Mouse (Mus musculus): ENCODE measurements around the gene Camk2g. TPM values are rescaled to one million over a fixed set of nuclear protein-coding genes. Genes with fewer than 3 reads are reported as not detected.

Gene Camk2g
- polyA plus RNA-seq (2015; fragmentation: Nextera tagmentation; extraction: Ambion mirVana): 161 and 183 TPM in 2 replicates

GRCm38 (mm10) chr14:20793758-20794531 lies at the start of gene Camk2g:
Camk2g (minus strand) TSS chr14:20794088.
- peak within 1 kb of the TSS; percentile 69 for H3K4me2 ChIP-seq
- ATAC-seq (ENCODE audit: low FRiP score, low read depth): peak; percentile 92
- no peaks in the 10 kb centered on the region for H3K27me3 ChIP-seq
- H3K36me3 ChIP-seq: peaks cover 17% of the 10 kb centered on the region
- H3K9me3 ChIP-seq: no peaks in the 10 kb centered on the region
- H3K9ac ChIP-seq: peak within 1 kb of the TSS; percentile 81
- WGBS: 0% methylated on average over 58 of the region's 76 CpGs
- peak within 1 kb of the TSS; percentile 83 for H3K4me3 ChIP-seq
- H3K27ac ChIP-seq (replicated peaks): peak within 1 kb of the TSS; percentile 84
- peaks cover 54% of the 10 kb centered on the region for H3K4me1 ChIP-seq (replicated peaks)

GRCm38 (mm10) chr14:20842629-20843028 lies 48.7 kb upstream of the Camk2g start:
- Histone ChIP-seq H3K36me3 (no peaks in the 10 kb centered on the region), H3K27ac (replicated peaks) (no peak overlapping the region), H3K9ac (no peak overlapping the region), H3K4me1 (replicated peaks) (no peaks in the 10 kb centered on the region), H3K27me3 (peaks cover 3% of the 10 kb centered on the region; the same call in 1 of the 2 replicates), H3K4me3 (no peak overlapping the region), H3K9me3 (no peaks in the 10 kb centered on the region), H3K4me2 (no peak overlapping the region)
- no peak for ATAC-seq (ENCODE audit: low FRiP score, low read depth)
- 82% methylated on average over 3 of the region's 3 CpGs for WGBS

- Histone ChIP-seq H3K9me3 (no peaks in the 10 kb centered on the region), H3K4me2 (no peak overlapping the region), H3K9ac (no peak overlapping the region), H3K36me3 (no peaks in the 10 kb centered on the region), H3K4me1 (replicated peaks) (peaks cover 7% of the 10 kb centered on the region), H3K27me3 (peaks cover 4% of the 10 kb centered on the region; the same call in 1 of the 2 replicates), H3K4me3 (no peak overlapping the region), H3K27ac (replicated peaks) (no peak overlapping the region)
- no peak for ATAC-seq (ENCODE audit: low FRiP score, low read depth)
- 90% methylated on average over 2 of the region's 2 CpGs for WGBS
These were observed 47.6 kb upstream of the Camk2g start for GRCm38 (mm10) chr14:20841526-20841925.

GRCm38 (mm10) chr14:20837681-20838080 lies 43.8 kb upstream of the Camk2g start:
- Histone ChIP-seq H3K27ac (replicated peaks) (no peak overlapping the region), H3K36me3 (no peaks in the 10 kb centered on the region), H3K4me1 (replicated peaks) (peaks cover 11% of the 10 kb centered on the region), H3K9ac (no peak overlapping the region), H3K9me3 (no peaks in the 10 kb centered on the region), H3K4me2 (no peak overlapping the region), H3K27me3 (peaks cover 4% of the 10 kb centered on the region; the same call in 1 of the 2 replicates), H3K4me3 (no peak overlapping the region)
- 83% methylated on average over 7 of the region's 7 CpGs for WGBS
- ATAC-seq (ENCODE audit: low FRiP score, low read depth): no peak

DNA sequence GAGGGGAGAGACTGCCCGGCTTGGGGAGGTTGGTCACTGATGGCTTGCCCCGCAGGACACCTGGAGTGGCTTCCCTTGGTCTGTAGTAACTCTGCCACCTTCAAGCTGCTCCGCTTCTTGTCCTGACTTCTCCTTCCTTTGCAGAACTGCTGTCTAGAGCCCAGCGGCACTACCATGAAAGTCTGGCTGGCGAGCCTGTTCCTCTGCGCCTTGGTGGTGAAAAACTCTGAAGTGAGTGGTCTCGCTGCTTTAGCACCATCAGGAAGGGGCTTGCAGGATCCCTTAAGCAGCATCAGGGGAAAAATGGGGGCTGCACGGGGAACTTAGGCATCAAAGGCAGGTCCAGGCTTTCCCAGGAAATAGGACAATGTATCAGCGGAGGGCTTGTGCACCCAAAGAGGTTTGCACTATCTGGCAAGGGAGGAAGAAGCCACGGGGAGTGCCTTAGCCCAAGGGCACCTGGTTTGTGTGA lies 43.1 kb upstream of the Camk2g start:
- no peak overlapping the region for H3K27ac ChIP-seq (replicated peaks)
- WGBS: 9% methylated on average over 10 of the region's 10 CpGs
- ATAC-seq (ENCODE audit: low FRiP score, low read depth): 0 out of 2 replicates have a peak, but pooled peaks have one; percentile 11
- peaks cover 11% of the 10 kb centered on the region for H3K4me1 ChIP-seq (replicated peaks)
- H3K4me2 ChIP-seq: peak overlapping the region; percentile 92
- H3K36me3 ChIP-seq: no peaks in the 10 kb centered on the region
- H3K27me3 ChIP-seq: peaks cover 4% of the 10 kb centered on the region; the same call in 1 of the 2 replicates
- H3K9me3 ChIP-seq: no peaks in the 10 kb centered on the region
- peak overlapping the region; percentile 49 for H3K9ac ChIP-seq
- peak overlapping the region; percentile 45 for H3K4me3 ChIP-seq

GRCm38 (mm10) chr14:20836171-20836904 lies 42.5 kb upstream of the Camk2g start, which contains the start of gene Plau:
Plau (plus strand) TSS chr14:20836660.
- WGBS: under 1% methylated on average over 33 of the region's 33 CpGs
- peak within 1 kb of the TSS; percentile 45 for H3K4me3 ChIP-seq
- peaks cover 4% of the 10 kb centered on the region; the same call in 1 of the 2 replicates for H3K27me3 ChIP-seq
- peak within 1 kb of the TSS; percentile 92 for H3K4me2 ChIP-seq
- H3K36me3 ChIP-seq: no peaks in the 10 kb centered on the region
- H3K27ac ChIP-seq (replicated peaks): no peak within 1 kb of the TSS
- no peaks in the 10 kb centered on the region for H3K9me3 ChIP-seq
- H3K9ac ChIP-seq: peak within 1 kb of the TSS; percentile 49
- peaks cover 11% of the 10 kb centered on the region for H3K4me1 ChIP-seq (replicated peaks)
- peak; percentile 87 for ATAC-seq (ENCODE audit: low FRiP score, low read depth)

DNA sequence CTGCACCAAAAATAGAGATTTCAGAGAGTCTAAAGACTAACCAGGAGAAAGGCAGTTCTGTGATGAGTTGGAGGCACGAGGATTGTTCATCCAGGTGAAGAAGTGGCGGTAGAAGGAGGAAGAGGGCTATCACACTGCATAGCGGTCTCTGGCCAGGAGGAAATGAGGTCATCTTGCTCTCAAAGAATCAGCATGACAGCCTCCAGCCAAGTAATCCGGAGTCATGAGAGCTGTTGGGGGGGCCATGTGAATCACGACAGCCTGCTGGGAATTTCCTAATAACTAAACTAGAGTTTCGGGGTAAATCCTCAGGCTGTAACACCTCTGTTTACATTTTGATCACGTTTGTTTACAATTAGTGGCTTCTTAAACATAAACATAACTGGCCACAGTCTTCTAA lies 40.2 kb upstream of the Camk2g start:
- Histone ChIP-seq H3K4me1 (replicated peaks) (peaks cover 11% of the 10 kb centered on the region), H3K9me3 (no peaks in the 10 kb centered on the region), H3K27me3 (peaks cover 4% of the 10 kb centered on the region; the same call in 1 of the 2 replicates), H3K36me3 (no peaks in the 10 kb centered on the region), H3K9ac (no peak overlapping the region), H3K27ac (replicated peaks) (no peak overlapping the region), H3K4me2 (no peak overlapping the region), H3K4me3 (no peak overlapping the region)
- 74% methylated on average over 7 of the region's 7 CpGs for WGBS
- ATAC-seq (ENCODE audit: low FRiP score, low read depth): no peak

GRCm38 (mm10) chr14:20833525-20833924 lies 39.6 kb upstream of the Camk2g start:
- ATAC-seq (ENCODE audit: low FRiP score, low read depth): no peak
- Histone ChIP-seq H3K36me3 (no peaks in the 10 kb centered on the region), H3K9ac (no peak overlapping the region), H3K27ac (replicated peaks) (no peak overlapping the region), H3K4me3 (no peak overlapping the region), H3K9me3 (no peaks in the 10 kb centered on the region), H3K27me3 (peaks cover 4% of the 10 kb centered on the region; the same call in 1 of the 2 replicates), H3K4me2 (no peak overlapping the region), H3K4me1 (replicated peaks) (peaks cover 11% of the 10 kb centered on the region)
- 90% methylated on average over 4 of the region's 4 CpGs for WGBS

DNA sequence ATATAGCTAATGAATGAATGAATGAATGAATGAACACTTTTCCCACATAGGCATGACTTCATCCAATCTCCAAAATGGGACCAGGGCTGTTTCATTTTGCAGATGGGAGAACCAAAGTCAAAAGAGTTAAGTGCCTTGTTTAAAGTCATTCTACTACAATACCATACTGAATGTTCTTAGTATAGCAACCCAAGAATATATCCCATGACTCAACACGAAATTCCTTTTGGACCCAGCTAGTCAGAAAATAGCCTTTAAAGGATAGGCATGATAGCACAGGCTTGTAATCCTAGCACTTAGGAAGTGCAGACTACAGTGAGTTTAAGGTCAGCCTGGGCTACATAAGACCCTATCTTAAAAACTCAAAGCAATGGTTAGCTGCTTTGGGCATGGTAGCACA lies 38.0 kb upstream of the Camk2g start:
- peaks cover 8% of the 10 kb centered on the region for H3K4me1 ChIP-seq (replicated peaks)
- WGBS: 79% methylated on average over 1 of the region's 1 CpGs
- no peak overlapping the region for H3K27ac ChIP-seq (replicated peaks)
- H3K27me3 ChIP-seq: no peaks in the 10 kb centered on the region
- no peaks in the 10 kb centered on the region for H3K36me3 ChIP-seq
- no peak overlapping the region for H3K9ac ChIP-seq
- H3K4me2 ChIP-seq: no peak overlapping the region
- H3K4me3 ChIP-seq: no peak overlapping the region
- H3K9me3 ChIP-seq: no peaks in the 10 kb centered on the region
- no peak for ATAC-seq (ENCODE audit: low FRiP score, low read depth)

DNA sequence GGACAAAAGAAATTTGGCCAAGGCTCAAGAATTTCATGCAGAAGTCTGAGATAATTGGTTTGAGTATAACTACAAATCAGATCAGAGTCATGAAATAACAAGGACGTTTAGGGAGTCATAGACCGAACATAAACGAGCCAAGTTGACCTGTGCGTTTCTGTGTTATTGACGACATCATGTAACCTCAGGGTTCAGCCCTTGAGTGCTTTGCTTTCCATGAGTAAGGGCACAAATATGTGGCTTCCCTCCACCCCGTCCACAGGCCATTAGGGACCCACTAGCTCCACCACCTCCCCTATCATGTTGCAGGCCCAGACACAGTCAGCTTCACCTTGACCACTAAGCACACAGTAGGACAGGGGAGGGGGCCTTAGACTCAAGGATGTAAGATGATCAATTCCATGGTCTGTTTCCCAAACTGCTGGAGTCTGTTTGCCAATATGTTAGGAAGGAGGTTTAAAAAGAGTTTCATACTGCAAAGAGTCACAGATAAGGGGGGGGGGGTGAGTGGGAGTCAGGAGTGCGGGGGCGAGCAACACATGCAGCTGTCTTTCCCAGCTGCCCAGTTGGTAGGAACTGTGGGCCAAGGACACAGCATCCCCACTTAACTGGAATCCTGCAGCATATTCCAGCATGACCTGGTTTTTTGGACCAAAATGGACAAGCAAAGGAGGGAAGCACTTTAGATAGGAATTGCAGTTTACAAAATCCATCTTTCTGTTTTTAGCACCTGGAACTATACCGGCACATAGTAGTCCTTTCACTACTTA lies 37.4 kb upstream of the Camk2g start:
- no peak overlapping the region for H3K9ac ChIP-seq
- H3K4me3 ChIP-seq: no peak overlapping the region
- no peak for ATAC-seq (ENCODE audit: low FRiP score, low read depth)
- no peaks in the 10 kb centered on the region for H3K9me3 ChIP-seq
- 84% methylated on average over 9 of the region's 9 CpGs for WGBS
- H3K27me3 ChIP-seq: no peaks in the 10 kb centered on the region
- H3K36me3 ChIP-seq: no peaks in the 10 kb centered on the region
- H3K4me1 ChIP-seq (replicated peaks): 0 out of 2 replicates have a peak, but pooled peaks cover 4% of the 10 kb centered on the region
- H3K27ac ChIP-seq (replicated peaks): no peak overlapping the region
- H3K4me2 ChIP-seq: no peak overlapping the region

DNA sequence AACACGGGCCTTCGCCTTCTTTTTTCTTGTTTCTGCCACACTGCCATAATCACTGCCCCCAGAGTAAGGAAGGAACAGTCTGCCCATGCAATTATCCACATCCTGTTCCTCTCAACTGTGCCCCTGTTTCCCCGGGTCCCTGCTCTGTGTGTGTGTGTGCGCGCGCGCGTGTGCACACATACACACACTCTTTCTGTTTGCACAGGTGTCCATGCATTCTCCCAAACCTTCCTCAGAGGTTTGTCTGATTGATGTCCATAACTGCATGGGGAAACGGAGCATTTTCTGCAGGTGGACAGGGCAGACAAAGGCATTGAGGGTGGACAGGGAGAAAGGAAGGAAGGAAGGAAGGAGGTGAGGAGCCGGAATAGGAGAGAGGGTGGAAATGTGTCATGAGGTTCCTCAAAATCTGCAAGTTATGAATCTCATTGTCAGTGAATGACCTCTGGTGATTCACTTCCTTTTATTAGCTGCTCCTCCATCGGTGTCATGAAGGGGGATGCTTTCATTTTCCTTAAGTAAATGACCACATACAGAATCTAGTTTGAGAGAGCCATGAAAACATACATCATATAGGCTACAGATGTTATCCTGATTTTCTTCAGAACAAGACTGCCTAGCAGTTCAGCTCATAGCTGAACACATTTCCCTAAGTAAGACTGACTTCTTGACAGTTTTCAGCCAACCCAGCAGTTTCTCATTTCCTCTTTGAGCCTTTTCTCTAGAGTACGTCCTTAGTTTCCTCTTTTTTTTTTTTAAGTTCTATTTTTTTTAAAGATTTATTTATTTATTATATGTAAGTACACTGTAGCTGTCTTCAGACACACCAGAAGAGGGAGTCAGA lies 35.9 kb upstream of the Camk2g start:
- Histone ChIP-seq H3K27me3 (no peaks in the 10 kb centered on the region), H3K4me1 (replicated peaks) (no peaks in the 10 kb centered on the region), H3K9ac (no peak overlapping the region), H3K4me2 (no peak overlapping the region), H3K9me3 (no peaks in the 10 kb centered on the region), H3K27ac (replicated peaks) (no peak overlapping the region), H3K36me3 (no peaks in the 10 kb centered on the region), H3K4me3 (no peak overlapping the region)
- ATAC-seq (ENCODE audit: low FRiP score, low read depth): no peak
- 85% methylated on average over 12 of the region's 12 CpGs for WGBS
